Mouse (Mus musculus): ENCODE measurements around the gene Rab40b.

DNA sequence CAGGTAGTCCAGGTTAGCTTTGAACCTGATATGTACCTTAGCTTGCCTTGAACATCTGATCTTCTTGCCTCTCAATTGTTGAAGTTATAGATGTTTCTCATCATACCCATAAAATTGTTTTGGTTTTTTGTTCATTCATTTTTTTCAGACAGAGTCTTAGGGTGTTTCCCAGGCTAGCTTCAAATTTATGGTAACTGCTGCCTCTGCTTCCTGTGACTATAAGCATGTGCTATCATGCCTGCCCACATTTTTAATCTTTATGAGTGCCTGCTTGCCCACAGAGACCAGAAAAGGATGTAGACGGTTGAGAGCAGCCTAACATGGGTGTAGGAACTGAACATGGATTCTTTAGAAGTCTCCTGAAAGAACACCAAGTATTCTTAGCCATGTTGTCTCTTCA lies 19.3 kb downstream of the Rab40b start:
- TF ChIP-seq POLR2A (IDR thresholded peaks at IDR 0.05; ENCODE audit: low read depth, low read length) (no peak), CTCF (IDR thresholded peaks at IDR 0.05; ENCODE audit: extremely low read depth, insufficient read length, insufficient replicate concordance, low read depth, low read length) (no peak)

All from small intestine, adult 2 months (tissue).